Mouse (Mus musculus) G1E-ER4 (cell line): ENCODE measurements around the gene Ift140. TPM values are rescaled to one million over a fixed set of nuclear protein-coding genes. Genes with fewer than 3 reads are reported as not detected.

Experiments
- GATA1 ChIP-seq: IDR thresholded peaks from one replicate; pipeline ENCODE4 v1.8.0; 2012; ENCODE audit warnings: low read length, inconsistent platforms
- polyA plus RNA-seq: library from polyadenylated mRNA; stranded (reverse); fragments of >175 nt; gene quantifications from 2 replicates; pipeline ENCODE4 v1.2.3, GENCODE M21; 2012

Ift140 gene
- polyA plus RNA-seq, 1 experiment = 10.6 TPM

DNA sequence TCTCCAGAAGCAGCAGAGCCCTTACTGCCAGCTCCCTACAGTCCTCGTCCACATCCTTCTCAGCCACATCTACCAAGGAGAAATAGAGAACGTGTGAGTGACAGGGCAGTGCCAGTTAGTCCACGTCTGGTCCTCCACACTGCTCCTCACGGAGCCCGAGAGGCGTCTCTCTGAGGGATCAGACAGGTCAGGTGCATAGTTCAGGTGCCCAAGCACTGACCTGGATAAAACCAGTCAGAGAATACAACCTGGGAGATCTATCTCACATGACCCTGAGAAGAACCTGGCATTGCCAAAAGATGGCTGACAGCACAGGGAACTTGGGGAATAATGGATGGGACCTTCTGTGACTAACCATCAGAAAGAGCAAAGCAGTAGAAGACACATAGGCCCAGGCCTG lies 84.2 kb downstream of the Ift140 start:
- TF ChIP-seq GATA1 = no peak

DNA sequence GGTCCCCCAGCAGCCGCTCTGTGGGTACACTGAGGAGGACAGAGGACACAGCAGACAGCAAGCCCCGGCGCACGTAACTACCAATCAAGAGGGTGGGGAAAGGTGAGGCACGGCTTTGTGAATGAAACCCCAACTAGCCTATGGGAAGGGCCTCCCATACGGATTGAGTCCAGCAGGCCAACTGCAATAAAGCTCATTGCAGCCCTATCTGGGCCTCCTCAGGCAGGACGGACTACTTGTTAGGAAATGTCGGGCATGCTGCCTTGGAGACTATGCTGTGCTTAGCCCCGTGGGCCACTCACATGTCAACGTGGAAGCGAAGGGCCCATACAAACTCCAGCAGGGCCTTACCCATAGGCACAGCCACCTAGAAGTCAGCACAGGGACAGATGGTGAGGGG lies 85.5 kb downstream of the Ift140 start:
- no peak for TF ChIP-seq GATA1

- no peak for TF ChIP-seq GATA1
Measured at GRCm38 (mm10) chr17:25107786-25108185, 91.9 kb downstream of the Ift140 start.

DNA sequence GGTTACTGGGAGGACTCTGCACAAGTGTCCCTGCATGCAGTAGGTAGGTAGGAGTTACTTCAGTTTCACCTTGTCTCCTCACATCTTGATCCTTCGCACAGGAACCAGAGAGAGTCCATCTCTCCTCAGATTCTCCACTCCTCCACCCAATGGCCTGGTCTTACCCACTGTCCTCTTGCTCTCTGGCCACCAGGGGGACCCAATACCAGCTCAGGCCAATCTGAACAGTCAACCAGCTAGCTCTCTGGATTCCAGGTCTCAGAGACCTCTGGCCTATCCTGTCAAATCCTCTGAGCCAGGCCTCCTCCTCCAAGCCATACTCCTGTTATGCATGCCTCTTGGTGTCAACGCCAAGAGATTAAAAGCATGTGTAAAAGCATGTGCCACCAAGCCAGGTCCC lies 93.7 kb downstream of the Ift140 start:
- TF ChIP-seq GATA1 = no peak

DNA sequence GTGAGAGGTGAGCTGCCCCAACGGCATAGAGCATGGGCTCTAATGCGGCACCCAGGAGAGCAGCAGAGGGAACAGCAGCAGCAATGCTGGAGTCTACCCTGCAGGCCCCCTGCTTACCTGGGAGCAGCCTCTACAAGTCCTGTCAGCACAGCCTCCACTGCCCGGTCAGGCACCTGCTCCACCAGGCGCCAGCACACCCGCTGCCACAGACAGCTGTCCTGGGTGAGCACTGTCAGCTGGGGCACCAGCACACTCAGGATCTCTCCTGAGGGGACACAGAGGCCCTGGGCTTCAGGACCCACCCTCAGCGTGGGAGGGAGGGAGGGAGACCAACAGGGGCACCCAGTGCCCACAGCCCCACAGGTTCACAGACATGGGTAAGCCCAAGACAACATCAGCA lies 94.7 kb downstream of the Ift140 start:
- TF ChIP-seq GATA1 = no peak

DNA sequence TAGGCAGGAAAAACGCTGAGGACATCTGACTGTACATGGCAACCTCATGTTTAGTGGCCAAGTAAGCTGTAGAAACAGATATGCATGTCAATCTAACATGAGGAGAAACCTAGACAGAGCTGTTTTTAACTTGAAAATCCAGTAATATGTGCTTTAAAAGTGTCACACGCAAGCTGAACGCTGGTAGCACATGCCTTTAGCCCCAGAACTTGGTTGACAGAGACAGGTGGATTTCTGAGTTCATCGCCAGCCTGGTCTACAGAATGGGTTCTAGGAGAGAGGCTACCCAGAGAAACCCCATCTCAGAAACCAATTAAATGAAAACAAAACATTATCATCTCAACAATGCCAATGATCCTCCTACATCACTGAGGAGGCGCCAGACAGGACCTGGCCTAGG lies 95.3 kb downstream of the Ift140 start:
- TF ChIP-seq GATA1 = no peak

GRCm38 (mm10) chr17:25111739-25112422 lies 96.0 kb downstream of the Ift140 start:
- no peak for TF ChIP-seq GATA1

- TF ChIP-seq GATA1 = no peak
Measured at GRCm38 (mm10) chr17:25112423-25112810, 96.5 kb downstream of the Ift140 start.

DNA sequence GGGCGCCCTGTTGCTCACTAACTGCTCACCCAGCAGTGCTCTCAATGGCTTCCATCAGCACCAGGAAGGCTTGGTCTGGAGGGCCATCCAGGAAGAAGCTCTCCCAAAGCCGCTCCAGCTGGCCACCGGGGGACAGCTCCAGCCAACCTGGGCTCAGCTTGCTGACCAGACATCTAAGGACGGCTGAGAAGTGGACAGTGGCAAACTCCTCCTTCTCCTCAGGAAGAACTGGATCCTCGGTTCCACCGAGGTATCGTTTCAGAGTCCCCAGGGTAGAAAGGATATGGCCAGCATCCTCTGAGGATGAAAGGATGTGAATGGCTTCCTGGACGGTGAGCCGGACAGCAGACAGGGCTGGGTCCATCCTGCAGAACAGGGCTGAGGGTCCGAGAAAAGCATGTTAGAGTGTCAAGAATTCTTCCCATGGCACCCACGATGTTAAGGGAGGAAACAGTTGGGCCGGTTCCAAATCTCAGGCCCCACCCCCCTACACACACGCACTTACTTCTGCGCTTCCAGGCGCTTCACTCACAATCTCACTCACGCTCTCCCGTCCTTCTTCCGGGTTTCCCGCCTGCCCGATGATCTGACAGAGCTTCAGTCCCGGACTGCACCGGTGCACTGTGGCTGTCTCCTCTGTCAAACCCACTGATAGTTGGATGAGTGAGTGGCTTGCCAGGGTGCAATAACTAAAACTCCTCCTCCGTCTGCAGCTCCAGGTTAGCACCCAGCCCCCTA lies 99.2 kb downstream of the Ift140 start:
- TF ChIP-seq GATA1 = no peak

DNA sequence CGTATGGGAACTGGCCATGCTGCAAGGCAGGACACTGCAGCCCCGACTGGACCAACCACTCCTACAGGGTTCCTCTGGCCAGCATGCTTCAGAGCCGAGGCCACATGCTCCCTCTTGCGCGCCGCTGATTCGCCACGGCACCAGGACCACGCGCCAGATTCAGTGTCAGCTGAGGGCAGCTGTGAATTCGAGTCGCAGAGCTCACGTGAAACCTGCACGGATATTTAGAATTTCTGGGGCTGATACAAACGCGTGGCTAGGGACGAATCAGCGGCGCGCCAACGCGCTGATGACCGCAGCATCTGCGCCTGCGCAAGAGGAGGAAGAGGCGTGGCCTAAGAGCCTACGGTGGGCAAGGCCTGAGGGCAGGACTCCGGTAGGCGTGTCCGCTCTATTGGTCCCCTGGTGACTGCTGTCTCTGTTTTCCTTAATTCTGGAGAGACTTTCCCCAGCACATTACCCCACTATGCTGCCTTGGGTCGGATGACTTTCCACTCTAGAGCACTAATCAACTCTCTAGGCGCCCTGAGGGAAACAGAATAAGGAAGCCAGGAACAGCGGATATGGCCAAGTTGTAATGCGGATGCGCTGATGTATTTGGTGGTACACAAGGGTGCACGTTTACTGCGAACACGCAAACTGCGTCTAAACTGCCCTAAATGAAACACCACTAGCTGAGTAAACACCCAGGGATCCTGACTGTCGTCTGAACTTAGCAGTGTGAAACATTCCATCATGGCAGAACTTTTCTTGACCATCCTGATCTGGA lies 100.0 kb downstream of the Ift140 start, which contains the start of gene Telo2:
Gene Telo2, minus strand, starts transcription at position 304 of the 769 bp plus-strand sequence.
- TF ChIP-seq GATA1 = no peak

GRCm38 (mm10) chr17:25117263-25117662 lies 101.4 kb downstream of the Ift140 start:
- TF ChIP-seq GATA1 = no peak

GRCm38 (mm10) chr17:25120406-25120805 lies 104.5 kb downstream of the Ift140 start, which contains the start of gene Ptx4:
Gene Ptx4 (plus strand): TSS chr17:25120760.
- no peak for TF ChIP-seq GATA1

DNA sequence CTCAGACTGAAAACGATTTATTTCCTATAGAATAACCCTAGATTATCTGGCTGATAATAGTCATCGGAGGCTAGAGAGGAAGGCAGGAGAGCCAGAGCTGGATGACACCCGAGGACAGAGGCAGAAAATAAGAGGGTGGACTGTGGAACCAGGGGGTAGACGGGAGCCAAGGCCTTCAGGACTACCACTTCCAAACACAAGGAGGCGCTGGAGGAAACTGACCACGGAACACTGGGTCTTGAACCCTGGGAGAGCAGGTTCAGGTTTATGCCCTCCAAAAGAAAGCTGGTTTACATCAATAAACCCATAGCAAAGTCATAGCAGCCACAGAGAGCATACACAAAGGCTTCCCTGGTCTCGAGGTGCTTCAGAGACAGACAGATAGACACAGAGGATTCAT lies 108.1 kb downstream of the Ift140 start:
- TF ChIP-seq GATA1 = no peak

DNA sequence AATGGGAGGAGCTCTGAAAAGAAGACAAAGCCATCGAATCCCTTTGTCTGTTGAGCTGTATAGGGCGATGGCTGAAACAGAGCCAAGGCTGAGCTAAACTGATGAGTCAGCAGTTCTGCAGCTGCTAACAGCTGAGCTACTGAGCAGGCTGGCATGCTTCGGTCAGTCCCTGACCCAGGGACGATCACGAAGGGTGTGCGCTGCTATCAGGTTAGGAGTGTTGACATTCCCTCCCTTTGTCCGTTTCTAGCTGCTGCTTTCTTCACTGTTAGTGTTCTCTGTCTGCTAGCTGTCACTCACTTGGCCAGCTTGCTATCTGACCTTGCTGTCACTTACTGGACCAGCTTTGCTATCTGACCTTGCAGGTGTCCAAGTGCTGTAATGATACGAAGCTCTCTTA lies 111.2 kb downstream of the Ift140 start:
- no peak for TF ChIP-seq GATA1

GRCm38 (mm10) chr17:25127681-25128080 lies 111.8 kb downstream of the Ift140 start:
- no peak for TF ChIP-seq GATA1

DNA sequence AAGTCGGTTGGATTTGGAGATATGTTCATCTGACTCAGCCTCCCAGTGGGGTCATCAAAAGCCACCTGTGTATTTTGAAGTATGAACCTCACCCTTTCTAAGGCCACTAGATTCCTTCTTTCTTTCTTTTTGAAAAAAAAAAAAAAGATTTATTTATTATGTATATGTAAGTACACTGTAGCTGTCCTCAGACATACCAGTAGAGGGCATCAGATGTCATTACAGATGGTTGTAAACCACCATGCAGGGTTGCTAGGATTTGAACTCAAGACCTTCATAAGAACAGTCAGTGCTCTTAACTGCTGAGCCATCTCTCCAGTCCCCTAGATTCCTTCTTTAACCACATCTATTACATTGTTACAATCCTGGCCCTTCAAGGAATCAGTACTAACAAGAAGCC lies 114.2 kb downstream of the Ift140 start:
- TF ChIP-seq GATA1 = no peak

GRCm38 (mm10) chr17:25133275-25133698 lies 117.4 kb downstream of the Ift140 start, which contains the start of gene Clcn7:
Gene Clcn7 (plus strand): TSS chr17:25133391.
- TF ChIP-seq GATA1 = no peak
